In the genomic region with DNA sequence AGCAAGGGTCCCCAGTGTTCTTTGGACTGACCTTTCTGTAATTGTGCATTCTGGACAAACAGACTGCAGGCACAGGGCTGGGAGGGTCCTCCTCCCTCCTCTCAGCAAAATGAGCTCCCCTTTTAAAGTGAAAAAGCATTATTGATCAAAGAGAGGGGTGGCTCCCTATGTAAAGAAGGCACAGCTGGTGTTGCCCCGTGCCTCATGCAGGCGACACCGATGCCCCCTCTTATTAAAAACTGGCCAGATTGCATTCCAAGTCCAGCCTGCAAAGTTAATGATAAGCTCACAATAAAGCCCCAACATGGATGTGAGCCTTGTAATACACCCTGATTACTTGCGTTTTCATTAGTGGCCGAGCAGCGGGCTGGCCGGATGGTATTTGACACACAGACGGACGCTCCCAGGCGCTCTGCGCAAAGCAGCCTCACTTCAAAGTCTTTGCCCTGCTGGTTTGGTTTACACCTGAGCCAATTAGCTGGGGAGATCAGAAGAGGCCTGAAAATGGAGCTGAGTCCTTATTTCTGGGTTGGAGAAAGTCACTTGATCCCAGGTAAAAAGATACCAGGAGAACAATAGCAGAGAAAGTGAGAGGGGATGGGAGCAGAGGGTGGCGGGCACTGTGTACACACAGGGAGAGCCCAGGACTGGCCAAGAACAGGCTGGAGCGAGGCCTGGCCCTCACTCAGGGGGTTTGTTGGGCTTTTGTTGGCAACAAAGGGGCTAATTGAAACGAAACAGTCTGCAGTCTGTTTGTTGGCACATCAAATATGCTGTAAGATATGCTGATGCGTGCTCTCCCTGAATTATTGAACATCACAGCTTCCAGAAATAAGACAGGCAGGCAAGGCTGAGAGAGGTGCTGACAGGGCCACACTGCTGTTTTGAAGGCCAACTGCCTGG, we compare ENCODE assay signal across 12 mouse cellular contexts.
DNase-seq lines count a peak whose midpoint lies in the region; ATAC-seq lines count a peak whose summit lies in the region.
"Had no signal": no experiment of that assay in that cellular context is flagged by ENCODE, and none has a peak within 500 bp of the region (broad histone marks: within the 10 kb centered on the region; RNA-seq: fewer than 3 reads in every experiment).

No protein-coding gene starts in this region.

- no peaks in the 10 kb centered on the region for H3K36me3 ChIP-seq in kidney, embryonic 15.5 days
- H3K36me3 ChIP-seq in kidney, embryonic 14.5 days (ENCODE audit: control insufficient read depth, insufficient read depth, low read length): no peaks in the 10 kb centered on the region
- no peaks in the 10 kb centered on the region for H3K36me3 ChIP-seq in hindbrain, embryonic 10.5 days
- no peaks in the 10 kb centered on the region for H3K36me3 ChIP-seq in midbrain, embryonic 15.5 days (replicated peaks)

- H3K27ac ChIP-seq in kidney, embryonic 15.5 days: no peak overlapping the region
- no peak overlapping the region for H3K27ac ChIP-seq in kidney, embryonic 14.5 days (ENCODE audit: low read depth, low read length)
- H3K27ac ChIP-seq in hindbrain, embryonic 10.5 days: peak overlapping the region; percentile 83
- H3K27ac ChIP-seq in midbrain, embryonic 15.5 days: peak overlapping the region; percentile 49
- H3K27ac ChIP-seq: liver, embryonic 14.5 days had no signal

- peak; percentile 31 for DNase-seq in embryo, embryonic 10.5 days (ENCODE audit: low spot score)
- peak; percentile 43 for DNase-seq in hindbrain, embryonic 10.5 days (ENCODE audit: low spot score)
- no peak for DNase-seq in MN1 (ENCODE audit: low spot score)
- DNase-seq in gastrocnemius, postnatal 10 days: no peak
- no peak for DNase-seq in thymus, postnatal 25 days
- DNase-seq: adrenal gland, postnatal 36 days had no signal

- no peak overlapping the region for H3K9ac ChIP-seq in kidney, embryonic 15.5 days
- H3K9ac ChIP-seq in kidney, embryonic 14.5 days (ENCODE audit: low read depth, low read length): no peak overlapping the region
- H3K9ac ChIP-seq in midbrain, embryonic 15.5 days: no peak overlapping the region
- H3K9ac ChIP-seq: liver, embryonic 14.5 days had no signal

- ATAC-seq in kidney, embryonic 15.5 days (replicated peaks; ENCODE audit: low FRiP score): 0 out of 2 replicates have a peak, but pooled peaks have one; percentile 58
- ATAC-seq in kidney, embryonic 14.5 days (ENCODE audit: low FRiP score, low TSS enrichment): no peak
- ATAC-seq in midbrain, embryonic 15.5 days (replicated peaks): peak; percentile 91

- H3K4me2 ChIP-seq in kidney, embryonic 15.5 days: peak overlapping the region; percentile 35
- H3K4me2 ChIP-seq in kidney, embryonic 14.5 days (replicated peaks; ENCODE audit: low read depth, low read length): no peak overlapping the region
- H3K4me2 ChIP-seq in midbrain, embryonic 15.5 days: peak overlapping the region; percentile 15; the same call in 1 of the 2 replicates
- H3K4me2 ChIP-seq: heart, embryonic 11.5 days had no signal

- no peaks in the 10 kb centered on the region for H3K9me3 ChIP-seq in kidney, embryonic 15.5 days (replicated peaks)
- H3K9me3 ChIP-seq in kidney, embryonic 14.5 days (ENCODE audit: control insufficient read depth, low read length): no peaks in the 10 kb centered on the region
- no peaks in the 10 kb centered on the region for H3K9me3 ChIP-seq in hindbrain, embryonic 10.5 days
- no peaks in the 10 kb centered on the region for H3K9me3 ChIP-seq in midbrain, embryonic 15.5 days

- no peak overlapping the region for H3K4me3 ChIP-seq in kidney, embryonic 15.5 days (replicated peaks)
- H3K4me3 ChIP-seq in kidney, embryonic 14.5 days (ENCODE audit: low read length): no peak overlapping the region
- peak overlapping the region; percentile 32 for H3K4me3 ChIP-seq in hindbrain, embryonic 10.5 days
- no peak overlapping the region for H3K4me3 ChIP-seq in midbrain, embryonic 15.5 days
- H3K4me3 ChIP-seq: megakaryocyte, embryonic 14.5 days had no signal

- 0 out of 2 replicates have a peak, but pooled peaks cover 3% of the 10 kb centered on the region for H3K4me1 ChIP-seq in kidney, embryonic 15.5 days
- no peaks in the 10 kb centered on the region for H3K4me1 ChIP-seq in kidney, embryonic 14.5 days (ENCODE audit: control insufficient read depth, insufficient read depth, low read length)
- peaks cover 23% of the 10 kb centered on the region for H3K4me1 ChIP-seq in hindbrain, embryonic 10.5 days (replicated peaks)
- H3K4me1 ChIP-seq in midbrain, embryonic 15.5 days: peaks cover 20% of the 10 kb centered on the region
- H3K4me1 ChIP-seq: megakaryocyte, embryonic 14.5 days had no signal

- H3K27me3 ChIP-seq in kidney, embryonic 15.5 days: peaks cover 21% of the 10 kb centered on the region
- peaks cover 14% of the 10 kb centered on the region; the same call in 1 of the 2 replicates for H3K27me3 ChIP-seq in kidney, embryonic 14.5 days (ENCODE audit: control insufficient read depth, insufficient read depth, low read length)
- peaks cover 57% of the 10 kb centered on the region for H3K27me3 ChIP-seq in hindbrain, embryonic 10.5 days (ENCODE audit: insufficient read depth, poor library complexity, severe bottlenecking)
- H3K27me3 ChIP-seq in midbrain, embryonic 15.5 days (replicated peaks): 0 out of 2 replicates have a peak, but pooled peaks cover 3% of the 10 kb centered on the region
- H3K27me3 ChIP-seq: megakaryocyte, embryonic 14.5 days had no signal

- WGBS in kidney, embryonic 15.5 days: 18% methylated on average over 15 of the region's 15 CpGs
- 21% methylated on average over 15 of the region's 15 CpGs for WGBS in kidney, embryonic 14.5 days
- 20% methylated on average over 15 of the region's 15 CpGs for WGBS in hindbrain, embryonic 10.5 days
- WGBS in midbrain, embryonic 15.5 days: 9% methylated on average over 15 of the region's 15 CpGs

Comparison
In these comparisons a context has a peak if more than half of its experiments do, and no peak if none do; other contexts are left out.
1. H3K27ac ChIP-seq: peak in hindbrain, embryonic 10.5 days (single experiment) and midbrain, embryonic 15.5 days (single experiment); none in kidney, embryonic 15.5 days (single experiment) and kidney, embryonic 14.5 days (single experiment).
2. DNase-seq: peak in embryo, embryonic 10.5 days (single experiment) and hindbrain, embryonic 10.5 days (single experiment); none in MN1 (single experiment), gastrocnemius, postnatal 10 days (single experiment) and thymus, postnatal 25 days (single experiment).